Mouse (Mus musculus): Measurements from ENCODE around the gene Mlana. TPM values are rescaled to one million over a fixed set of nuclear protein-coding genes. Genes with fewer than 3 reads are reported as not detected.

Gene Mlana
- polyA plus RNA-seq, 1 experiment from 2014 or later = not detected

GRCm38 (mm10) chr19:29658836-29659235 is 38.8 kb upstream of the Mlana start:
- no peaks in the 10 kb centered on the region for H3K36me3 ChIP-seq (ENCODE audit: control insufficient read depth, insufficient read depth, low read length)
- no peak overlapping the region for H3K4me3 ChIP-seq (ENCODE audit: low read depth, low read length)
- H3K4me1 ChIP-seq (ENCODE audit: control insufficient read depth, insufficient read depth, low read length) = no peaks in the 10 kb centered on the region
- no peak overlapping the region for H3K9ac ChIP-seq (ENCODE audit: low read length)
- 91% methylated on average over 4 of the region's 4 CpGs for WGBS
- no peaks in the 10 kb centered on the region for H3K27me3 ChIP-seq (replicated peaks; ENCODE audit: control insufficient read depth, insufficient read depth, low read length)
- H3K27ac ChIP-seq (ENCODE audit: low read depth, low read length) = no peak overlapping the region
- no peak for DNase-seq (ENCODE audit: low spot score)
- H3K9me3 ChIP-seq (replicated peaks; ENCODE audit: control insufficient read depth, low read length) = no peaks in the 10 kb centered on the region
- ATAC-seq = no peak
- H3K4me2 ChIP-seq (ENCODE audit: low read length) = no peak overlapping the region

GRCm38 (mm10) chr19:29659705-29660104 is 37.9 kb upstream of the Mlana start:
- Histone ChIP-seq H3K9ac (ENCODE audit: low read length) (no peak overlapping the region), H3K4me2 (ENCODE audit: low read length) (no peak overlapping the region), H3K27me3 (replicated peaks; ENCODE audit: control insufficient read depth, insufficient read depth, low read length) (no peaks in the 10 kb centered on the region), H3K4me1 (ENCODE audit: control insufficient read depth, insufficient read depth, low read length) (no peaks in the 10 kb centered on the region), H3K9me3 (replicated peaks; ENCODE audit: control insufficient read depth, low read length) (no peaks in the 10 kb centered on the region), H3K4me3 (ENCODE audit: low read depth, low read length) (no peak overlapping the region), H3K27ac (ENCODE audit: low read depth, low read length) (no peak overlapping the region), H3K36me3 (ENCODE audit: control insufficient read depth, insufficient read depth, low read length) (no peaks in the 10 kb centered on the region)
- DNase-seq (ENCODE audit: low spot score) (no peak), ATAC-seq (no peak)
- WGBS = 74% methylated on average over 6 of the region's 6 CpGs

DNA sequence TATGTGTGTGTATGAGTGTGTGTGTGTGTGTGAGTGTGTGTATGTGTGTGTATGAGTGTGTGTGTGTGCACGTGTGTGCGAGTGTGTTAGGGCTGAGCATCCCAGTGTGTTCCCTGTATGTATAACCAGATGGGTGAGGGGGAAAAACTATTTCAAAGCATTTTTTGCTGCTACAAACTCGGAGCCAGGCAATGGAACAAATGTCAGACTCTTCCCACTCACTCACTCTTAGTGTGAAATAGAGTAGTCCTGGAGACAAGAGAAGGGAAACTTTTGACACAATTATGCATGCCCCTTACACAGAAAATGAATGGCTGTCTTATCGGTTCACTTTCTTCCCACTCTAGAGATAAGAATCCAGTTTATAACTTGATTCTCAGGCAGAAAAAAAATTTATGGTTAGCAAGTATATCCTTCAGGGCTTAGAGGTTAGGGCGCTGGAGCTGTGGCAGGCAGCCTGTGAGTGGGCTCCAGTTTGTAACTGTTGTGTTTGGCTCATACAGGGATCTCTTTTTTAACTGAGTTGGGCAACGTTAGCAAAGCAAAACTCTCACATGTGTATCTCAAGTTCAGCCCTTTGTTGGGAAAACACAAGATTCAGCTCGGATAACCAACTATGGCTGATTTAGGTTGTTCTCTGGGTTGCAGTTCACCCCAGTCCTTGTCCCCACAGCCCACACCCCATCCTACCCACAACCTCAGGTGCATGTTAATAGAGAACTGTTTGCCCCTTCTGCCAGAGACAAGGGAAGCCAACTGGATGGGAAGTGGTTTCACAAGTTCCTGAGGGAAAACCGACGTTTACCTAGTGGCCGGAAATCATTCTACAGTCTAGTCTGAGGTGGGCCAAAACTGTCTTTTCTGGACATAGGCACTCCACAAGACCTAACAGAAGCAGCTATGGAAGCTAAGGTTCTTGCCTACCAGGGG is 36.5 kb upstream of the Mlana start:
- Histone ChIP-seq H3K36me3 (ENCODE audit: control insufficient read depth, insufficient read depth, low read length) (no peaks in the 10 kb centered on the region), H3K9me3 (replicated peaks; ENCODE audit: control insufficient read depth, low read length) (no peaks in the 10 kb centered on the region), H3K27ac (ENCODE audit: low read depth, low read length) (no peak overlapping the region), H3K4me1 (ENCODE audit: control insufficient read depth, insufficient read depth, low read length) (no peaks in the 10 kb centered on the region), H3K9ac (ENCODE audit: low read length) (no peak overlapping the region), H3K4me2 (ENCODE audit: low read length) (no peak overlapping the region), H3K4me3 (ENCODE audit: low read depth, low read length) (no peak overlapping the region), H3K27me3 (replicated peaks; ENCODE audit: control insufficient read depth, insufficient read depth, low read length) (no peaks in the 10 kb centered on the region)
- ATAC-seq (no peak), DNase-seq (ENCODE audit: low spot score) (no peak)
- 88% methylated on average over 10 of the region's 10 CpGs for WGBS

GRCm38 (mm10) chr19:29661974-29662580 is 35.5 kb upstream of the Mlana start:
- WGBS = 80% methylated on average over 6 of the region's 6 CpGs
- no peak for ATAC-seq
- H3K4me3 ChIP-seq (ENCODE audit: low read depth, low read length) = no peak overlapping the region

DNA sequence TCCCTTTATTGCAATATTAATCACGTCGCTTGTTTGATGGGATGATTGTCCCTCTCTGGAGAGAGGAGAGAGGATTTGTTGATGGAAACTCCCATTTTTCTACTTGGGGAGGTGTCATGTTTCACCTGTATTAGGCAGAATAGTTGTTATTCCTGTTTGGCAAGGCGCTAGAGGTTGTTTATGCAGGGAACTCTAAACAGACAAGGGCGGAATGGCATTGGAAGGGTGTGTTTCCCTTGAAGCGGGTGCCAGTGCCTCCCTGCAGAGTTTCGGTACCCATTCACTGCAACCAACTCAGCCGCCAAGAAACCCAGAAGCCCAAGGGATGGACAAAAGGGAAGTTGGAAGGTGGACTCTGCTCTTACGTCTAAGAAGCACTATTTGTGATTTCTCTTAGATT is 33.8 kb upstream of the Mlana start:
- no peak overlapping the region for H3K9ac ChIP-seq (ENCODE audit: low read length)
- no peaks in the 10 kb centered on the region for H3K27me3 ChIP-seq (replicated peaks; ENCODE audit: control insufficient read depth, insufficient read depth, low read length)
- no peak for ATAC-seq
- no peak overlapping the region for H3K27ac ChIP-seq (ENCODE audit: low read depth, low read length)
- no peaks in the 10 kb centered on the region for H3K4me1 ChIP-seq (ENCODE audit: control insufficient read depth, insufficient read depth, low read length)
- H3K9me3 ChIP-seq (replicated peaks; ENCODE audit: control insufficient read depth, low read length) = no peaks in the 10 kb centered on the region
- no peak overlapping the region for H3K4me3 ChIP-seq (ENCODE audit: low read depth, low read length)
- WGBS = 72% methylated on average over 8 of the region's 8 CpGs
- H3K36me3 ChIP-seq (ENCODE audit: control insufficient read depth, insufficient read depth, low read length) = no peaks in the 10 kb centered on the region
- DNase-seq (ENCODE audit: low spot score) = no peak
- H3K4me2 ChIP-seq (ENCODE audit: low read length) = no peak overlapping the region

More at GRCm38 (mm10) chr19:29661974-29662580, 35.5 kb upstream of the Mlana start:
- Histone ChIP-seq H3K9me3 (replicated peaks; ENCODE audit: control insufficient read depth, low read length) (no peaks in the 10 kb centered on the region), H3K4me2 (ENCODE audit: low read length) (no peak overlapping the region), H3K9ac (ENCODE audit: low read length) (no peak overlapping the region), H3K27me3 (replicated peaks; ENCODE audit: control insufficient read depth, insufficient read depth, low read length) (no peaks in the 10 kb centered on the region), H3K36me3 (ENCODE audit: control insufficient read depth, insufficient read depth, low read length) (no peaks in the 10 kb centered on the region), H3K4me1 (ENCODE audit: control insufficient read depth, insufficient read depth, low read length) (no peaks in the 10 kb centered on the region), H3K27ac (ENCODE audit: low read depth, low read length) (no peak overlapping the region)
- DNase-seq (ENCODE audit: low spot score) = no peak

DNA sequence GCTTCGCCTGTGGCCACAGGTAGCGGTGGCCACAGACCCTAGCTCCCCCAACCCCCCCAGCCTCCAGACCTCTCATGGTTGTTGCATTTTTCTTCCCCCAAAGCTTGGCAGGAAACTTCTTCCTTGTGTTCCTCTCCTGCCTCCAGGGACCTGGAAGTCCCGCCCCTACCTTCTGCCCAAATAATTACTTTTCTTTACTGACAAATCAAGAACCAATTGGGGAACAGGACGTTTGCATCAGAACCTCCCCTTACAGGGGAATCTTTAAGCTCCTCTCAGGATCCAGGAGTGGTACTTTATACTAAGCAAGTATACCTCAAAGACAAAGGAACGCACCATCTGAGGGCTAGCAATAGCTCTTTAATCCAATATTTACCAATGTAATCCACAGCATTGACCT is 32.7 kb upstream of the Mlana start:
- no peak for DNase-seq (ENCODE audit: low spot score)
- no peaks in the 10 kb centered on the region for H3K27me3 ChIP-seq (replicated peaks; ENCODE audit: control insufficient read depth, insufficient read depth, low read length)
- H3K27ac ChIP-seq (ENCODE audit: low read depth, low read length) = no peak overlapping the region
- no peaks in the 10 kb centered on the region for H3K36me3 ChIP-seq (ENCODE audit: control insufficient read depth, insufficient read depth, low read length)
- no peaks in the 10 kb centered on the region for H3K4me1 ChIP-seq (ENCODE audit: control insufficient read depth, insufficient read depth, low read length)
- H3K9me3 ChIP-seq (replicated peaks; ENCODE audit: control insufficient read depth, low read length) = no peaks in the 10 kb centered on the region
- H3K4me3 ChIP-seq (ENCODE audit: low read depth, low read length) = no peak overlapping the region
- no peak overlapping the region for H3K4me2 ChIP-seq (ENCODE audit: low read length)
- ATAC-seq = no peak
- 86% methylated on average over 5 of the region's 5 CpGs for WGBS
- no peak overlapping the region for H3K9ac ChIP-seq (ENCODE audit: low read length)

DNA sequence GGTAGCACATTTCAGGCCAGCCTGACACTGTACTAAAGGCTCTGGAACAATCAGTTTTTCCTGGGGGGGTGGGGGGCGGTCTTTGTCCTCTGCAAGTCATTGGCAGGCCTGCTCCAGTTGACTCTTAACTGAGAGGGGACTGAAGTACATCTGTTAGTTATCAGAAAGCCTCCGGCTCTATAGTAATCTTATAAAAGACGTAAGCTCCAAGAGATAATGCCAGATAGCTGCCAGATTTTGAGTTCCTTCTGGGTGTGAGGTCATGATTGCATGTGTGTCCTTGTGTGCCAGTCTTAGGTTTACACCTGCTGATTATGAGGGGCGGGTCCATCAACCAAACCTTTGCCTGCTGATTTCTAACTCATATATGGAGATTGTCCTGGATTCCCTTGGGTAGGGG is 31.5 kb upstream of the Mlana start:
- Histone ChIP-seq H3K36me3 (ENCODE audit: control insufficient read depth, insufficient read depth, low read length) (no peaks in the 10 kb centered on the region), H3K4me1 (ENCODE audit: control insufficient read depth, insufficient read depth, low read length) (no peaks in the 10 kb centered on the region), H3K9ac (ENCODE audit: low read length) (no peak overlapping the region), H3K27ac (ENCODE audit: low read depth, low read length) (no peak overlapping the region), H3K4me3 (ENCODE audit: low read depth, low read length) (no peak overlapping the region), H3K27me3 (replicated peaks; ENCODE audit: control insufficient read depth, insufficient read depth, low read length) (no peaks in the 10 kb centered on the region), H3K9me3 (replicated peaks; ENCODE audit: control insufficient read depth, low read length) (no peaks in the 10 kb centered on the region), H3K4me2 (ENCODE audit: low read length) (no peak overlapping the region)
- 92% methylated on average over 4 of the region's 4 CpGs for WGBS
- DNase-seq (ENCODE audit: low spot score) = no peak
- no peak for ATAC-seq

GRCm38 (mm10) chr19:29666965-29667594 is 30.5 kb upstream of the Mlana start:
- Histone ChIP-seq H3K4me1 (ENCODE audit: control insufficient read depth, insufficient read depth, low read length) (no peaks in the 10 kb centered on the region), H3K4me2 (ENCODE audit: low read length) (no peak overlapping the region), H3K4me3 (ENCODE audit: low read depth, low read length) (no peak overlapping the region), H3K9me3 (replicated peaks; ENCODE audit: control insufficient read depth, low read length) (no peaks in the 10 kb centered on the region), H3K27ac (ENCODE audit: low read depth, low read length) (no peak overlapping the region), H3K36me3 (ENCODE audit: control insufficient read depth, insufficient read depth, low read length) (no peaks in the 10 kb centered on the region), H3K9ac (ENCODE audit: low read length) (no peak overlapping the region), H3K27me3 (replicated peaks; ENCODE audit: control insufficient read depth, insufficient read depth, low read length) (no peaks in the 10 kb centered on the region)
- ATAC-seq (no peak), DNase-seq (ENCODE audit: low spot score) (no peak)
- WGBS = 82% methylated on average over 5 of the region's 5 CpGs

DNA sequence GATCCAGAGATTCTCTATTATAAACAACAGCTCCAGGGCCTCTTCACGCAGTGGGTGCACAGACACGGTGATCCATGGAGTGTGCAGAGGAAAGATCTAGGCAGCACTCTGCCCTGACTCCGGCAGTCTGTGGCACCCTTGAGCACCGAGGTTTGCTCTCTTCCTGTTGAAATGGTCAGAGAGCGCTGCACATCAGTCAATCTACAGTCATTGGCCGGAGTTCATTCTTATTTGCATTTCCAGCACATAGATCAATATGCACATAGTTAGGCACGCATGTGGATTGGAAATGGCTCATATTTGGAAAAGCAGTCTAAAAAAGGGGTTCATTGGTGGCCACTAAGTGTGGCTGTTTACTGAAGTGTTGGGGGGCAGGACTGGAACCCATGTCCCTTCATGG is 29.5 kb upstream of the Mlana start:
- H3K9me3 ChIP-seq (replicated peaks; ENCODE audit: control insufficient read depth, low read length) = no peaks in the 10 kb centered on the region
- no peak overlapping the region for H3K27ac ChIP-seq (ENCODE audit: low read depth, low read length)
- WGBS = 94% methylated on average over 7 of the region's 7 CpGs
- H3K4me1 ChIP-seq (ENCODE audit: control insufficient read depth, insufficient read depth, low read length) = no peaks in the 10 kb centered on the region
- H3K9ac ChIP-seq (ENCODE audit: low read length) = no peak overlapping the region
- H3K36me3 ChIP-seq (ENCODE audit: control insufficient read depth, insufficient read depth, low read length) = no peaks in the 10 kb centered on the region
- no peak overlapping the region for H3K4me2 ChIP-seq (ENCODE audit: low read length)
- DNase-seq (ENCODE audit: low spot score) (no peak), ATAC-seq (no peak)
- H3K4me3 ChIP-seq (ENCODE audit: low read depth, low read length) = no peak overlapping the region
- H3K27me3 ChIP-seq (replicated peaks; ENCODE audit: control insufficient read depth, insufficient read depth, low read length) = no peaks in the 10 kb centered on the region

All from forebrain, embryonic 14.5 days (tissue).